Mouse (Mus musculus) lung, adult 2 months (tissue): Measurements from ENCODE around the gene Thra. TPM values are rescaled to one million over a fixed set of nuclear protein-coding genes. Genes with fewer than 3 reads are reported as not detected.

Experiments
- DNase-seq: peaks from one replicate; pipeline ENCODE4 v3.0.0; 2022
- H3K4me1 ChIP-seq: fragments of 200-500 bp; 2 replicates; pipeline ENCODE4 v1.6.1; 2011; ENCODE audit warnings: low read length; ENCODE audit not compliant: control insufficient read depth, insufficient read depth
- H3K4me3 ChIP-seq: fragments of 200-500 bp; replicated peaks from 2 replicates; pipeline ENCODE3; 2011; ENCODE audit warnings: low read depth, mild to moderate bottlenecking, control low read depth, low read length; ENCODE audit errors: extremely low read depth
- CTCF ChIP-seq: fragments of 200-500 bp; IDR thresholded peaks from 2 replicates; pipeline ENCODE4 v1.5.1; 2011; ENCODE audit warnings: mild to moderate bottlenecking, low read length, control low read depth; ENCODE audit not compliant: insufficient read depth
- POLR2A ChIP-seq: fragments of 200-500 bp; IDR thresholded peaks from 2 replicates; pipeline ENCODE4 v1.6.1; 2011; ENCODE audit warnings: low read depth, mild to moderate bottlenecking, control low read depth, low read length, borderline replicate concordance; ENCODE audit errors: extremely low read depth
- WGBS: fragments of 180-500 bp; shearing (Covaris S2); methylation state at CpG from one replicate; pipeline ENCODE4 v1.1.7; 2018; 5-methylcytosine and 5-hydroxymethylcytosine counted together
- polyA plus RNA-seq: library from polyadenylated mRNA; depleted of rRNA; stranded (reverse); fragments of >200 nt; gene quantifications from 2 replicates; pipeline ENCODE4 v1.2.3, GENCODE M21; 2012

The Thra gene
- polyA plus RNA-seq, 1 experiment: 142 TPM

DNA sequence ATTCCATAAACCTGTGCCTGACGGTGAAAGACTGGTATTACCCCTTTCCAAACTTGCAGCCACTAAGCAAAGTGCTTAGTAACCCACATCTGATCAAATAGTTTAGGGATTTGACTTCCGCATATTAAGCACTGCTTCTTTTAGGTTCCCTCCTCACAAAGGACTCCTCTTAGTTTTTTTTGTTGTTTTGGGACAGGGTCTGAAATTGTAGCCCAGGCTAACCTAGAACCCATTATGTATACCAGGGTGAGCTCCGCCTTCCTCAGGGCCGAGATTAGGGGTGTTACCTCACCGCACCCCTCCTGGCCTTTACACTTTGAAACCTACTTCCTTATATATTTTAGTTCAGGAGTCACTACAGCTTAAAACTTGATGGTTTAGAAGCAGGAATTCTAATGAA lies 49.4 kb downstream of the Thra start:
- peaks cover 14% of the 10 kb centered on the region for H3K4me1 ChIP-seq
- no peak for TF ChIP-seq POLR2A
- no peak for TF ChIP-seq CTCF
- WGBS: 30% methylated on average over 5 of the region's 5 CpGs
- H3K4me3 ChIP-seq: no peak overlapping the region
- no peak for DNase-seq

DNA sequence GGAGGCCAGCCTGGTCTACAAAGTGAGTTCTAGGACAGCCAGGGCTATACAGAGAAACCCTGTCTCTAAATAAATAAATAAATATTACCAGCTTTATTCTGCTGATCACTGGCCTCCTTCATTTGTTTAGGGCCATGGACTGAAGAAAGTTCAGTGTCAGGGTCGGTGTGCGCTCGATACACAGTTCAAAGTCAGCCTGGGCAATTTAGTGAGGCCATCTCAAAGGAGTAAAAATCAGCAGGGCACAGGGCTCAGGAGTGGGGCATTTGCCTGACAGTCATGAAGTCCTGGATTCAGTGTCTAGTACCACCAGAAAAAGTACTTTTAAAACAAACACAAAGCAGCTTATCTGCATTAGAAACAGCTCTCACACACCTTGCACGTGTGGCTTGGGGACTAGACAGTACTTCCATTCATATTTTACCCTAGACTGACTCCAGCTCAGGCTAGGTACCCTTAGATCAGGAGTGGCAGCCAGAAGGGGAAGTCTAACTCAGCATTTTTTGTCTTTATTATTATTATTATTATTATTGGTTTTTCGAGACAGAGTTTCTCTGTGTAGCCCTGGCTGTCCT lies 50.3 kb downstream of the Thra start:
- Histone ChIP-seq H3K4me3 (no peak overlapping the region), H3K4me1 (peaks cover 10% of the 10 kb centered on the region)
- TF ChIP-seq POLR2A (no peak), CTCF (no peak)
- DNase-seq: no peak
- 81% methylated on average over 5 of the region's 5 CpGs for WGBS

GRCm38 (mm10) chr11:98791448-98791847 lies 51.0 kb downstream of the Thra start:
- TF ChIP-seq CTCF (no peak), POLR2A (no peak)
- peaks cover 6% of the 10 kb centered on the region; the same call in 1 of the 2 replicates for H3K4me1 ChIP-seq
- no peak overlapping the region for H3K4me3 ChIP-seq
- no peak for DNase-seq
- WGBS: 90% methylated on average over 1 of the region's 1 CpGs

DNA sequence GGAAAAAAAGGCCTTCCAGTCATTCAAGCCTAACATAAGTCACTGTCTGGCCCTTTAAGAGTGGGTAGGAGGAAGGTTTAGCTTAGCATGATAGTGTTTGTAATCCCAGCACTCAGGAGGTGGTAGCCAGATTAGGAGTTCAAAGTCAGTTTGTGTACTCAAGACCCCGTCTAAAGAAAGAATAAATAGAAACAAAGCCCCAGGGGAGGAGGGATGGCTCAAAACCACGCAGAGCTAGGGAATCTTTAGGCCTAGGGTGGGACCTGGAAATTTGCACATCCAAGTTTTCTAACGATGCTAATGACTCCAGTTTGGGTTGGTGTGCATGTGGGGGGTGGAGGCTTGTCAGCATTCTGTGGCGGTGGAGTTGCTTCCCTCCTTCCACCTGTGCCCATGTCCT lies 51.6 kb downstream of the Thra start:
- TF ChIP-seq CTCF: no peak
- TF ChIP-seq POLR2A: no peak
- Histone ChIP-seq H3K4me3 (no peak overlapping the region), H3K4me1 (peaks cover 6% of the 10 kb centered on the region; the same call in 1 of the 2 replicates)
- 24% methylated on average over 4 of the region's 4 CpGs for WGBS
- no peak for DNase-seq

GRCm38 (mm10) chr11:98794469-98795014 lies 54.1 kb downstream of the Thra start:
- WGBS: under 1% methylated on average over 23 of the region's 30 CpGs
- H3K4me3 ChIP-seq: peak overlapping the region; percentile 73
- DNase-seq: peak; percentile 82
- peaks cover 17% of the 10 kb centered on the region for H3K4me1 ChIP-seq
- TF ChIP-seq CTCF: 0 out of 2 replicates have a peak, but pooled peaks have one; percentile 8
- TF ChIP-seq POLR2A: peak; percentile 53; the same call in 1 of the 2 replicates

DNA sequence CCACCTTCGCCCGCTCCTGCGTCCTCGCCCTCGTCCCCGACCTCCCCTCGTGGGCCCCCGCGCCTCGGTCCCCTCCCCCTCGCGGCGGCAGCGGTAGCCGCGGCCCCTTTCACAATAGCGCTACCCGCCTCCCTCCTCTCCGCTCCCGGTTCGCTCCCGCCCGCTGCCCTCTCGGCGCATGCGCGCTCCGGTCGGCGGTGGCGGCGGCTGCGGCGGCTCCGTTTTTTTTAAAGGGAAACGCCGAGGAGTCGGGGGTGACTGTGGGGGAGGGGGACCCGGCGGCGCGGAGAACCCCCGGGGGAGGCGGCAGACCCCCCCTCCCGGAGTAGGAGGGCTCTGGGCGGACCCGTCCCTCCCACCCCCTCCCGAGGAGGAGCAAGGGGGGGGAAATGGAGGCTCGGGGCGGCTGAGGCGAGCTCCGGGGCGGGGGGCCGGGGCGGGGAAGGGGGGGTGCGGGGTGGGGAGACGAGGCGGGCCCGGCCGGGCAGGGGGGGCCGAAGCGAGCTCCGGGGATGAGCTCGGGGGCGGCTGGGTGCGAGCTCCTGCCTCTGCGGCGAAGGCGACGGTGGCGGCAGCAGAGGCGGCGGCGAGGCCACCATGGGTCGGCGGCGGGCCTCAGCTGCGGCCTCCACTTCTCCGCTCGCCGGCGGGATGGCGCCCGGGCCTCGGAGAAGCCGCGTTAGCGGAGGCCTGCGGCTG lies 54.7 kb downstream of the Thra start, which contains the start of gene Msl1:
Gene Msl1, plus strand, starts transcription at position 502 of the 699 bp plus-strand sequence.
- peak; percentile 90 for DNase-seq
- Histone ChIP-seq H3K4me3 (peak within 1 kb of the TSS; percentile 98), H3K4me1 (peaks cover 17% of the 10 kb centered on the region)
- WGBS: 1% methylated on average over 71 of the region's 89 CpGs
- no peak for TF ChIP-seq CTCF
- TF ChIP-seq POLR2A: no peak; the same call in none of the 2 replicates

GRCm38 (mm10) chr11:98795714-98796514 lies 55.5 kb downstream of the Thra start:
- Histone ChIP-seq H3K4me3 (peak overlapping the region; percentile 98), H3K4me1 (peaks cover 17% of the 10 kb centered on the region)
- no peak for TF ChIP-seq POLR2A
- no peak for TF ChIP-seq CTCF
- peak; percentile 62 for DNase-seq
- under 1% methylated on average over 68 of the region's 74 CpGs for WGBS

GRCm38 (mm10) chr11:98796515-98797216 lies 56.2 kb downstream of the Thra start:
- 2% methylated on average over 23 of the region's 23 CpGs for WGBS

GRCm38 (mm10) chr11:98797306-98797705 lies 56.9 kb downstream of the Thra start:
- Histone ChIP-seq H3K4me3 (peak overlapping the region; percentile 98), H3K4me1 (peaks cover 17% of the 10 kb centered on the region)
- TF ChIP-seq POLR2A: no peak
- no peak for TF ChIP-seq CTCF
- WGBS: 0% methylated on average over 5 of the region's 5 CpGs
- peak; percentile 23 for DNase-seq

More at GRCm38 (mm10) chr11:98796515-98797216, 56.2 kb downstream of the Thra start:
- peak overlapping the region; percentile 98 for H3K4me3 ChIP-seq
- DNase-seq: peak; percentile 64
- TF ChIP-seq CTCF (no peak), POLR2A (no peak)
- peaks cover 17% of the 10 kb centered on the region for H3K4me1 ChIP-seq
